Mouse (Mus musculus): ENCODE measurements at regions not wholly inside any gene's neighbourhood (a gene's known extent, or its start where the extent isn't known, plus 50 kb on each side); places are given as distances from the start of the nearest gene placed in this dataset.

- TF ChIP-seq MAX (IDR thresholded peaks at IDR 0.05) (no peak), CTCF (IDR thresholded peaks at IDR 0.05; ENCODE audit: control insufficient read depth, insufficient read depth, insufficient read length) (no peak), MYOG (IDR thresholded peaks at IDR 0.05; ENCODE audit: control insufficient read depth, extremely low read depth, insufficient read length) (no peak), USF1 (IDR thresholded peaks at IDR 0.05; ENCODE audit: low read depth) (no peak)
These were observed 74.7 kb upstream of the Spag17 start for GRCm38 (mm10) chr3:99810532-99810931.

Data from C2C12 (cell line).